Comparison of ENCODE assay signal across 21 mouse cellular contexts in the genomic region with DNA sequence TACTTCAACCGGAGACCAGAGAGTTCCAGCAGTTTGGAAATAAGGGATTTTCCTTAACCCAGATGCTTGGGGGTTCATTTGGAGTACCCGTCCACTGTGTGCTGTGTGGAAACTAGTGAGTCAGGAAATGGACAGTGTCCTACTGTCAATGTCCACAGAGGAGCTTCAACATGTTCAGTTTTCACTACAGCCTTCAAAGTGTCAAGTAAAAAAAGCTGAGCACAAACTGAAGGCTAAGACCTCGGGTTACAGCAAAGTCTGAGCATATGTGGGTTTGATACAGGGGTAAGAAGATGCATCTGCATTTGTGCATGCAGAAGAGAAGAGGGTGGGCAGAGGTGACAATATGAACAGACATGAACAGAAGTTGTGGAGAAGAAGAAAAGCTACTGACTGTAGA. TPM values are rescaled to one million over a fixed set of nuclear protein-coding genes. Genes with fewer than 3 reads are reported as not detected.
DNase-seq lines count a peak whose midpoint lies in the region; ATAC-seq and TF ChIP-seq lines count a peak whose summit lies in the region.
"Had no signal": no experiment of that assay in that cellular context is flagged by ENCODE, and none has a peak within 500 bp of the region (broad histone marks: within the 10 kb centered on the region; RNA-seq: fewer than 3 reads in every experiment).

No protein-coding gene starts in this region.

- intact Hi-C loops in gastrocnemius, adult 2 months (cut with DNase I), result loop anchor here (10.0 kb wide), 2 partner anchors 86 to 116 kb away; a partner anchor contains a TSS
- intact Hi-C loops in gastrocnemius, postnatal 14 days (cut with DNase I; ENCODE audit: low total_unique reads), result loop anchor here (10.0 kb wide), 2 partner anchors 86 to 146 kb away; a partner anchor contains a TSS

- no peak for DNase-seq in gastrocnemius, adult 2 months
- no peak for DNase-seq in gastrocnemius, postnatal 14 days
- peak; percentile 76 for DNase-seq in heart, adult 11 months
- no peak for DNase-seq in heart, postnatal 4 days
- DNase-seq in midbrain, embryonic 11.5 days (ENCODE audit: low spot score, missing footprints), result peak; percentile 51
- DNase-seq in midbrain, embryonic 10.5 days (ENCODE audit: low spot score), result no peak
- DNase-seq: adrenal gland, adult 2 months; adrenal gland, adult 8-10 months; adrenal gland, postnatal 10 days; adrenal gland, postnatal 14 days; adrenal gland, postnatal 25 days; adrenal gland, postnatal 36 days; B cell, adult 2 months; cerebellum, adult 11 months; cerebellum, adult 11-12 months; cerebellum, adult 18-20 months had no signal

- H3K36me3 ChIP-seq in midbrain, embryonic 11.5 days (ENCODE audit: control insufficient read depth, insufficient read depth, low read length), result peaks cover 43% of the 10 kb centered on the region
- peaks cover 100% of the 10 kb centered on the region for H3K36me3 ChIP-seq in midbrain, embryonic 10.5 days

- no peak overlapping the region for H3K9ac ChIP-seq in midbrain, embryonic 11.5 days (ENCODE audit: low read length)

- no peaks in the 10 kb centered on the region for H3K27me3 ChIP-seq in midbrain, embryonic 11.5 days (ENCODE audit: control insufficient read depth, insufficient read depth, low read length)
- no peaks in the 10 kb centered on the region for H3K27me3 ChIP-seq in midbrain, embryonic 10.5 days (ENCODE audit: low read depth, poor library complexity, severe bottlenecking)
- H3K27me3 ChIP-seq: CH12.LX, Patski had no signal

- WGBS in midbrain, embryonic 11.5 days, result 83% methylated on average over 3 of the region's 3 CpGs
- 89% methylated on average over 3 of the region's 3 CpGs for WGBS in midbrain, embryonic 10.5 days

- H3K4me3 ChIP-seq in gastrocnemius, adult 2 months, result no peak overlapping the region
- H3K4me3 ChIP-seq in midbrain, embryonic 11.5 days (ENCODE audit: low read depth, low read length), result no peak overlapping the region
- H3K4me3 ChIP-seq in midbrain, embryonic 10.5 days, result no peak overlapping the region

- TF ChIP-seq CTCF in gastrocnemius, adult 2 months (IDR thresholded peaks at IDR 0.05), result no peak

- ATAC-seq in midbrain, embryonic 11.5 days (ENCODE audit: low FRiP score), result no peak
- ATAC-seq: activated CD4-positive, CD25-positive, alpha-beta regulatory T cell, adult 4 months; CD4-positive, CD25-positive, alpha-beta regulatory T cell, adult 4 months; Patski had no signal

- no peaks in the 10 kb centered on the region for H3K9me3 ChIP-seq in midbrain, embryonic 11.5 days (ENCODE audit: control insufficient read depth, low read length)
- no peaks in the 10 kb centered on the region for H3K9me3 ChIP-seq in midbrain, embryonic 10.5 days (replicated peaks)
- H3K9me3 ChIP-seq: G1E had no signal

- no peaks in the 10 kb centered on the region for H3K4me1 ChIP-seq in midbrain, embryonic 11.5 days (ENCODE audit: control insufficient read depth, insufficient read depth, low read length)
- H3K4me1 ChIP-seq in midbrain, embryonic 10.5 days, result no peaks in the 10 kb centered on the region

- H3K4me2 ChIP-seq in midbrain, embryonic 11.5 days, result no peak overlapping the region

- peak overlapping the region; percentile 68; the same call in 1 of the 2 replicates for H3K27ac ChIP-seq in gastrocnemius, adult 2 months
- H3K27ac ChIP-seq in midbrain, embryonic 11.5 days (ENCODE audit: low read depth, low read length), result no peak overlapping the region
- no peak overlapping the region for H3K27ac ChIP-seq in midbrain, embryonic 10.5 days (replicated peaks)

RNA-seq across cellular contexts. Expression of a gene that starts 17.6 kb away (rescaled TPM):
- total RNA-seq in gastrocnemius, adult 2 months (2021), result 10 to 100 TPM; 13.1 to 14.9 TPM
- 10 to 100 TPM; 13.2 to 17.5 TPM for total RNA-seq in gastrocnemius, postnatal 14 days (2021)
- 10 to 100 TPM; 35.5 to 36.9 TPM for total RNA-seq in heart, postnatal 4 days (2021)
- polyA plus RNA-seq in midbrain, embryonic 11.5 days (2014; fragmentation: Nextera tagmentation; extraction: Ambion mirVana), result 143 and 161 TPM in 2 replicates
- polyA plus RNA-seq in midbrain, embryonic 10.5 days (2016; fragmentation: Nextera tagmentation; extraction: Ambion mirVana), result 127 and 133 TPM in 2 replicates

RNA-seq across cellular contexts. Expression of a gene that starts 17.7 kb away (rescaled TPM):
- 10 to 100 TPM in 1 of 2 experiments, 1 to 10 TPM in 1; 9.8 to 11.1 TPM for total RNA-seq in gastrocnemius, adult 2 months (2021)
- 10 to 100 TPM in 1 of 2 experiments, 1 to 10 TPM in 1; 9.6 to 10.4 TPM for total RNA-seq in gastrocnemius, postnatal 14 days (2021)
- total RNA-seq in heart, postnatal 4 days (2021), result 10 to 100 TPM; 19.3 to 20.3 TPM
- polyA plus RNA-seq in midbrain, embryonic 11.5 days (2014; fragmentation: Nextera tagmentation; extraction: Ambion mirVana), result 36.1 and 36.7 TPM in 2 replicates
- 62.8 and 63.6 TPM in 2 replicates for polyA plus RNA-seq in midbrain, embryonic 10.5 days (2016; fragmentation: Nextera tagmentation; extraction: Ambion mirVana)

Comparison
In these comparisons a context has a peak if more than half of its experiments do, and no peak if none do; other contexts are left out.
1. DNase-seq: peak in heart, adult 11 months (single experiment) and midbrain, embryonic 11.5 days (single experiment); none in gastrocnemius, adult 2 months (single experiment), gastrocnemius, postnatal 14 days (single experiment), heart, postnatal 4 days (single experiment) and midbrain, embryonic 10.5 days (single experiment).